Mouse (Mus musculus): Measurements from ENCODE around the gene Klhl40. TPM values are rescaled to one million over a fixed set of nuclear protein-coding genes. Genes with fewer than 3 reads are reported as not detected.

Gene Klhl40
- polyA plus RNA-seq, 1 experiment from 2014 or later = 0.84 TPM

- 0 out of 2 replicates have a peak, but pooled peaks cover 6% of the 10 kb centered on the region for H3K27me3 ChIP-seq (ENCODE audit: control insufficient read depth, insufficient read depth, low read length)
- H3K27ac ChIP-seq (ENCODE audit: low read depth, low read length) = no peak overlapping the region
- 14% methylated on average over 5 of the region's 5 CpGs for WGBS (ENCODE audit: insufficient replicate concordance)
- ATAC-seq (replicated peaks; ENCODE audit: insufficient number of reproducible peaks, low FRiP score, low TSS enrichment) = no peak
- peaks cover 18% of the 10 kb centered on the region; the same call in 1 of the 2 replicates for H3K4me1 ChIP-seq (ENCODE audit: control insufficient read depth, insufficient read depth, low read length)
- H3K36me3 ChIP-seq (ENCODE audit: control insufficient read depth, insufficient read depth, low read length) = no peaks in the 10 kb centered on the region
- no peak overlapping the region for H3K4me3 ChIP-seq (ENCODE audit: low read depth, low read length)
- H3K9me3 ChIP-seq (replicated peaks; ENCODE audit: control insufficient read depth, low read length) = no peaks in the 10 kb centered on the region
- no peak overlapping the region for H3K9ac ChIP-seq (ENCODE audit: low read depth, low read length)
- peak overlapping the region; percentile 58 for H3K4me2 ChIP-seq
Measured at GRCm38 (mm10) chr9:121791206-121791605, 13.8 kb downstream of the Klhl40 start.

- H3K4me3 ChIP-seq (ENCODE audit: low read depth, low read length) = peak within 1 kb of the TSS; percentile 17; the same call in 1 of the 2 replicates
- peaks cover 18% of the 10 kb centered on the region; the same call in 1 of the 2 replicates for H3K4me1 ChIP-seq (ENCODE audit: control insufficient read depth, insufficient read depth, low read length)
- peak within 1 kb of the TSS; percentile 58 for H3K4me2 ChIP-seq
- WGBS (ENCODE audit: insufficient replicate concordance) = 50% methylated on average over 24 of the region's 24 CpGs
- H3K27ac ChIP-seq (ENCODE audit: low read depth, low read length) = 0 out of 2 replicates have a peak within 1 kb of the TSS, but pooled peaks have one; percentile 47
- ATAC-seq (replicated peaks; ENCODE audit: insufficient number of reproducible peaks, low FRiP score, low TSS enrichment) = 0 out of 2 replicates have a peak, but pooled peaks have one; percentile 14
- H3K9ac ChIP-seq (ENCODE audit: low read depth, low read length) = no peak within 1 kb of the TSS
- no peaks in the 10 kb centered on the region for H3K36me3 ChIP-seq (ENCODE audit: control insufficient read depth, insufficient read depth, low read length)
- H3K9me3 ChIP-seq (replicated peaks; ENCODE audit: control insufficient read depth, low read length) = no peaks in the 10 kb centered on the region
- H3K27me3 ChIP-seq (ENCODE audit: control insufficient read depth, insufficient read depth, low read length) = 0 out of 2 replicates have a peak, but pooled peaks cover 7% of the 10 kb centered on the region
Measured at GRCm38 (mm10) chr9:121791757-121792521, 14.5 kb downstream of the Klhl40 start, which contains the start of gene Hhatl. TSS of gene Hhatl (minus strand) at chr9:121792507.

DNA sequence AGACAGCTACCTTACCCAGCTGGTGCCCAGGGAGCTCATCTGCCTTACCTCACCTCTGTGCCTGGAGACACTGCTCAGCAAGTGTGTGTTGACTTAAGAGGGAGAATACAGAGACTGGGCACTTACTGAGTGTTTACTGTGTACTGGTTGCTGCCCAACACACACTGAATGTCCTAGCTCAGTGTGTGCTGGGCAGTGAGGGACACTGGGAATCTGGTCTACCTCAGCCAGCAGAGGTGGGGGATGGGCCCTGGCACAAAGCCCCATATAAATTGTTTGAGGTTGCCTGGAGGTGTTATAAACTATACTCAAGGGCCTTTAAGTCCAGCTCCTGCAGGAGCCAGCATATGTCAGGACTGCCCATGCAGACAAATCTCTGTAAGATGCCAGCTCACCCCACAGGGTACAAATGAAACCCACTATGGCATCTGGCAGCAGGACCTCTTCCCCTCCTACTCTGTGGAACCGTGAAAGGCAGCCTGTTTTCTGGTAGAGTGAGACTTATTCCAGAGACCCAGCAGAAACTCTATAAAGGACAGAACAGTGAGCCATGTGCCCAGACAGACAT is 17.6 kb downstream of the Klhl40 start:
- no peak overlapping the region for H3K4me2 ChIP-seq
- no peak overlapping the region for H3K27ac ChIP-seq (ENCODE audit: low read depth, low read length)
- H3K9me3 ChIP-seq (replicated peaks; ENCODE audit: control insufficient read depth, low read length) = no peaks in the 10 kb centered on the region
- no peak overlapping the region for H3K9ac ChIP-seq (ENCODE audit: low read depth, low read length)
- peaks cover 18% of the 10 kb centered on the region; the same call in 1 of the 2 replicates for H3K4me1 ChIP-seq (ENCODE audit: control insufficient read depth, insufficient read depth, low read length)
- H3K36me3 ChIP-seq (ENCODE audit: control insufficient read depth, insufficient read depth, low read length) = no peaks in the 10 kb centered on the region
- H3K4me3 ChIP-seq (ENCODE audit: low read depth, low read length) = no peak overlapping the region
- 52% methylated on average over 1 of the region's 1 CpGs for WGBS (ENCODE audit: insufficient replicate concordance)
- ATAC-seq (replicated peaks; ENCODE audit: insufficient number of reproducible peaks, low FRiP score, low TSS enrichment) = no peak
- H3K27me3 ChIP-seq (ENCODE audit: control insufficient read depth, insufficient read depth, low read length) = peaks cover 12% of the 10 kb centered on the region

GRCm38 (mm10) chr9:121797722-121798121 is 20.3 kb downstream of the Klhl40 start:
- no peak for ATAC-seq (replicated peaks; ENCODE audit: insufficient number of reproducible peaks, low FRiP score, low TSS enrichment)

DNA sequence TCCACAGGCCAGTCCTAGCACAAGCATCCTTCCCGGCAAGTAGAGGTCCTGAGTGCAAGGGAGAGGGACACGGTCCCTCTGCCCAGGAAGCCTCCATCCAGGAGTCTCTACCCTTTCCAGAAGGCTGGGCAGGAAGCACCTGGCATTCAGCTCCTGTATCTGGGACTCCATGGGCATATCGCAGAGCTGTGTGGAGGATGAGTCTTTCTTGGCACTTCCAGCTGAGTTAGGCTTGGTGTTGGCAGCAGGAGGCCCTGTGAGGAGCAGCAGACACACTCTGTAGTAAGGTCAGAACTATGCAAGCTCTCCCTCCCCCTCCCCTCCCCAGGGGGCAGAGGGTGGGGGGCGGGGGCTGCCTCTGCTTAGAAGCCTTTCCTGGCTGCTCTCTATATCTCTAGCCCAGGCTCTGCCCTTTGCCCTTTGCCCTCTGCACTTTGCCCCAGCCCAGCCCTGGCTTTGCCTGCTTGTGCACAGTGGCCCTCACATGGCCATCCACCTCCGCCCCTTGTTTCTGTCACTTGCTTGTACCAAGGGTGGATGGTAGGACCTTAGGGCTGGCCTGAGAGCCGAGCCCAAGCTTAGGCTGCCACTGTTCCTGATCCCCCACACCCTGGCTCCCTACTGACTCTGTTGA is 21.6 kb downstream of the Klhl40 start:
- Histone ChIP-seq H3K4me1 (ENCODE audit: control insufficient read depth, insufficient read depth, low read length) (peaks cover 10% of the 10 kb centered on the region), H3K9me3 (replicated peaks; ENCODE audit: control insufficient read depth, low read length) (no peaks in the 10 kb centered on the region), H3K4me3 (ENCODE audit: low read depth, low read length) (no peak overlapping the region), H3K27me3 (ENCODE audit: control insufficient read depth, insufficient read depth, low read length) (peaks cover 15% of the 10 kb centered on the region), H3K27ac (ENCODE audit: low read depth, low read length) (no peak overlapping the region), H3K4me2 (no peak overlapping the region), H3K36me3 (ENCODE audit: control insufficient read depth, insufficient read depth, low read length) (no peaks in the 10 kb centered on the region), H3K9ac (ENCODE audit: low read depth, low read length) (no peak overlapping the region)
- no peak for ATAC-seq (replicated peaks; ENCODE audit: insufficient number of reproducible peaks, low FRiP score, low TSS enrichment)
- 39% methylated on average over 6 of the region's 6 CpGs for WGBS (ENCODE audit: insufficient replicate concordance)

More at GRCm38 (mm10) chr9:121797722-121798121, 20.3 kb downstream of the Klhl40 start:
- no peak overlapping the region for H3K27ac ChIP-seq (ENCODE audit: low read depth, low read length)
- peaks cover 15% of the 10 kb centered on the region for H3K27me3 ChIP-seq (ENCODE audit: control insufficient read depth, insufficient read depth, low read length)
- WGBS (ENCODE audit: insufficient replicate concordance) = 18% methylated on average over 12 of the region's 12 CpGs
- H3K4me3 ChIP-seq (ENCODE audit: low read depth, low read length) = no peak overlapping the region
- no peak overlapping the region for H3K4me2 ChIP-seq
- H3K9me3 ChIP-seq (replicated peaks; ENCODE audit: control insufficient read depth, low read length) = no peaks in the 10 kb centered on the region
- no peak overlapping the region for H3K9ac ChIP-seq (ENCODE audit: low read depth, low read length)
- peaks cover 2% of the 10 kb centered on the region for H3K4me1 ChIP-seq (ENCODE audit: control insufficient read depth, insufficient read depth, low read length)
- no peaks in the 10 kb centered on the region for H3K36me3 ChIP-seq (ENCODE audit: control insufficient read depth, insufficient read depth, low read length)

DNA sequence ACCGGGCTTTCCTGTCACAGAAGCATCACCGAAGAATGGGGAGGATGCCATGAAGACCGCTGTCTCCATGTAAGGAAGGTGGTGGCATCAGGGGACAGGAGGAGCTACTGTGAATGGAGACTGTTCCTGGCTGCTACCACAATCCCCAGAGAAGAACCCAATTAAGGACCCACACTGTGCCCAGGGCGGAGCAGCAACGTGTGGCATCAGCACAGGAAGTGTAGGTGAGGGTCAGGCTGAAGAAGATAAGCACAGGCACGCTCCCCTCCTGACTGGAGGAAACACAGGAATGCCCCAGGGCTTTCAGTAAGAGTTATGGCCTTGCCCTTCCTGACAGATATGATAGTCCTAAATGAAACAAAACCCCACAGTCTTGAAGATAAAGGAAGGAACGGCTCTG is 25.3 kb downstream of the Klhl40 start:
- Histone ChIP-seq H3K4me2 (no peak overlapping the region), H3K27me3 (ENCODE audit: control insufficient read depth, insufficient read depth, low read length) (peaks cover 8% of the 10 kb centered on the region), H3K36me3 (ENCODE audit: control insufficient read depth, insufficient read depth, low read length) (no peaks in the 10 kb centered on the region), H3K9me3 (replicated peaks; ENCODE audit: control insufficient read depth, low read length) (no peaks in the 10 kb centered on the region), H3K4me3 (ENCODE audit: low read depth, low read length) (no peak overlapping the region), H3K9ac (ENCODE audit: low read depth, low read length) (no peak overlapping the region), H3K4me1 (ENCODE audit: control insufficient read depth, insufficient read depth, low read length) (peaks cover 11% of the 10 kb centered on the region), H3K27ac (ENCODE audit: low read depth, low read length) (no peak overlapping the region)
- 48% methylated on average over 7 of the region's 7 CpGs for WGBS (ENCODE audit: insufficient replicate concordance)
- ATAC-seq (replicated peaks; ENCODE audit: insufficient number of reproducible peaks, low FRiP score, low TSS enrichment) = no peak

DNA sequence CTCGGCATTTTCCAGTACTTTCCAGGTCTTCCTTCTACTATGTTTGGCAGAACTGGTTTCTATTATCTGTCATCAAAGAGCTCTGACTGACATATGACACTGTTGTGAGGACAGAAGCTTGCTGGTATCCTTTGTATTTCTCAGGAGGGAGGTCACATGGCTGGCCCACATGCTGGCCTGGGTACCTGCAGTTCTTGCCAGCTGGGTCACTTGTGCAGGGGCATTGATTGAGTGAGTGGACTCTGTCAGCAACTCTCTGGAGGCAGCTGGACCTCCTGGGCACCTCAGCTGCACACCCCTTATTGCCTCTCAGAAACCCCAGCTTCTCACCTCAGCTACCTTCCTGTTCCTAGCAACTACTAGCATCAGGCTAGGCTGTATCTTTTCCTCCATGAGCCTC is 30.1 kb downstream of the Klhl40 start:
- 38% methylated on average over 1 of the region's 1 CpGs for WGBS (ENCODE audit: insufficient replicate concordance)
- no peak overlapping the region for H3K9ac ChIP-seq (ENCODE audit: low read depth, low read length)
- ATAC-seq (replicated peaks; ENCODE audit: insufficient number of reproducible peaks, low FRiP score, low TSS enrichment) = no peak
- H3K9me3 ChIP-seq (replicated peaks; ENCODE audit: control insufficient read depth, low read length) = no peaks in the 10 kb centered on the region
- peaks cover 24% of the 10 kb centered on the region for H3K4me1 ChIP-seq (ENCODE audit: control insufficient read depth, insufficient read depth, low read length)
- no peak overlapping the region for H3K4me2 ChIP-seq
- no peaks in the 10 kb centered on the region for H3K27me3 ChIP-seq (ENCODE audit: control insufficient read depth, insufficient read depth, low read length)
- no peak overlapping the region for H3K4me3 ChIP-seq (ENCODE audit: low read depth, low read length)
- H3K27ac ChIP-seq (ENCODE audit: low read depth, low read length) = no peak overlapping the region
- no peaks in the 10 kb centered on the region for H3K36me3 ChIP-seq (ENCODE audit: control insufficient read depth, insufficient read depth, low read length)

GRCm38 (mm10) chr9:121807947-121808346 is 30.5 kb downstream of the Klhl40 start:
- Histone ChIP-seq H3K4me3 (ENCODE audit: low read depth, low read length) (no peak overlapping the region), H3K9ac (ENCODE audit: low read depth, low read length) (no peak overlapping the region), H3K4me1 (ENCODE audit: control insufficient read depth, insufficient read depth, low read length) (peaks cover 21% of the 10 kb centered on the region), H3K4me2 (no peak overlapping the region), H3K9me3 (replicated peaks; ENCODE audit: control insufficient read depth, low read length) (no peaks in the 10 kb centered on the region), H3K27ac (ENCODE audit: low read depth, low read length) (no peak overlapping the region), H3K27me3 (ENCODE audit: control insufficient read depth, insufficient read depth, low read length) (no peaks in the 10 kb centered on the region), H3K36me3 (ENCODE audit: control insufficient read depth, insufficient read depth, low read length) (no peaks in the 10 kb centered on the region)
- ATAC-seq (replicated peaks; ENCODE audit: insufficient number of reproducible peaks, low FRiP score, low TSS enrichment) = no peak
- 62% methylated on average over 7 of the region's 7 CpGs for WGBS (ENCODE audit: insufficient replicate concordance)

All from heart, embryonic 11.5 days (tissue).